Mouse (Mus musculus) liver, embryonic 11.5 days (tissue): ENCODE results near the gene Tmem107. TPM values are rescaled to one million over a fixed set of nuclear protein-coding genes. Genes with fewer than 3 reads are reported as not detected.
A peak's percentile ranks its signal among the peaks of the same experiment; 100 is the strongest.

Experiments used
- ATAC-seq: fragments of 200-750 bp; cut with Nextera tagmentation; replicated peaks from 2 replicates; pipeline ENCODE4 v1.8.0; 2017; ENCODE audit warnings: moderate number of reproducible peaks, mild to moderate bottlenecking, moderate TSS enrichment, moderate library complexity; ENCODE audit not compliant: low FRiP score
- DNase-seq: peaks from one replicate; pipeline ENCODE4 v3.0.0-alpha.2; 2017; ENCODE audit warnings: low spot score
- H3K27ac ChIP-seq: fragments of 300-500 bp; sonication (generic); 2 replicates; pipeline ENCODE4 v1.5.1; 2014; ENCODE audit warnings: mild to moderate bottlenecking, low read depth, low read length, control low read depth
- H3K27me3 ChIP-seq: fragments of 300-500 bp; sonication (generic); replicated peaks from 2 replicates; pipeline ENCODE4 v1.6.1; 2014; ENCODE audit warnings: low read length, mixed read lengths; ENCODE audit not compliant: control insufficient read depth, insufficient read depth
- H3K36me3 ChIP-seq: fragments of 300-500 bp; sonication (generic); 2 replicates; pipeline ENCODE4 v1.6.1; 2014; ENCODE audit warnings: mild to moderate bottlenecking, low read length, moderate library complexity, mixed read lengths; ENCODE audit not compliant: control insufficient read depth, insufficient read depth
- H3K4me1 ChIP-seq: fragments of 300-500 bp; sonication (generic); replicated peaks from 2 replicates; pipeline ENCODE4 v1.6.1; 2014; ENCODE audit warnings: low read length, mixed read lengths; ENCODE audit not compliant: control insufficient read depth, insufficient read depth
- H3K4me2 ChIP-seq: fragments of 300-500 bp; sonication (generic); 2 replicates; pipeline ENCODE4 v1.6.1; 2014; ENCODE audit warnings: mild to moderate bottlenecking, control low read depth, moderate library complexity
- H3K4me3 ChIP-seq: fragments of 300-500 bp; sonication (generic); 2 replicates; pipeline ENCODE4 v1.5.1; 2014; ENCODE audit warnings: low read depth, low read length, control low read depth
- H3K9ac ChIP-seq: fragments of 300-500 bp; sonication (generic); 2 replicates; pipeline ENCODE4 v1.6.1; 2014; ENCODE audit warnings: low read depth, low read length, control low read depth
- H3K9me3 ChIP-seq: fragments of 300-500 bp; sonication (generic); 2 replicates; pipeline ENCODE4 v1.6.1; 2016; ENCODE audit warnings: low read length, inconsistent platforms, mixed read lengths; ENCODE audit not compliant: control insufficient read depth
- WGBS: fragments of 180-500 bp; shearing (Covaris S2); extraction: QIAGEN DNeasy Blood & Tissue Kit; methylation state at CpG from one replicate; pipeline ENCODE4 v1.1.7; 2014; 5-methylcytosine and 5-hydroxymethylcytosine counted together
- polyA plus RNA-seq: library from polyadenylated mRNA; unstranded; fragments of >200 nt; fragmentation: Nextera tagmentation; extraction: Ambion mirVana; gene quantifications from 2 replicates; pipeline ENCODE4 v1.2.1, GENCODE M21; 2014

Gene Tmem107
- polyA plus RNA-seq, 1 experiment from 2014 or later = 43.5 TPM

DNA sequence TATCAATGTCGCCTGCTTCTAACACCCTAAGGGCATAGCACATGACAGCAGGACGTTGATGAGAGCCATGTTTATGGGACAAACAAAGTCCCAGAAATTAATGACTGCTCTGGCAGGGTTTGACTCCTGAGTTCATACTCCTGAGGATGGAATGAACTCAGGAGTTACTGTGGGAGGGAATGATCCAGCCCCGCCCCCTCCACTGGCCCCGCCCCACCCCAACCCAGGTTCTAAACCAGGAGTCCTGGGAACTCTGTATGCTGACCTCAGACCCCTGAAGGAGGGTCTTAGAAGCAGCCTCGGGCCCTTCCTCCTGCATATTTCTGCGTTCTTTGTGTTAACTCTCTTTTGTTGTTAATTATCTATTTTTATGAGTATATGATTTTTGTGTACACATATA lies 15.0 kb downstream of the Tmem107 start:
- H3K27me3 ChIP-seq = no peaks in the 10 kb centered on the region
- peaks cover 20% of the 10 kb centered on the region for H3K4me1 ChIP-seq
- H3K9me3 ChIP-seq = no peaks in the 10 kb centered on the region
- H3K9ac ChIP-seq = no peak overlapping the region
- peaks cover 8% of the 10 kb centered on the region; the same call in 1 of the 2 replicates for H3K36me3 ChIP-seq
- 65% methylated on average over 6 of the region's 6 CpGs for WGBS
- H3K4me2 ChIP-seq = no peak overlapping the region
- DNase-seq = no peak
- no peak overlapping the region for H3K4me3 ChIP-seq
- ATAC-seq = no peak
- no peak overlapping the region for H3K27ac ChIP-seq

DNA sequence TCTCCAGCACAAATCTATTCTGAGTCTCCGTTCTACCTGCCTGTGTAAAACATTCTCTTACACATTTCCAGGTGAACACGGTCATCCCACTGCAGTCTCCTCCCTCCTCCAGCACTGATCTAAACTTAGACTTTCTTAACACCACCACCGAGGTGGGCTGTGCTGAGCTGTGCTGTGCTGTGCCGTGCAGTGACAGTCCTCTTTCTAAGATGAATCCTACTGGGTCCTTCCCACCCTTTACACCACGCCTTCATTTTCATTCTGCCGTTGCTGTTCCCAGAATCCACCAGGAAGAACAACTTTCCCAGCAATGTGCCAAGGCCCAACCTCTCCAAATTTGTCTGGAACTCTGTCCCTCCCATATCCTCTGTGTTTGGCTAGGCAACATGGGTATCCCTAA lies 15.8 kb downstream of the Tmem107 start:
- Histone ChIP-seq H3K4me3 (no peak overlapping the region), H3K4me1 (peaks cover 20% of the 10 kb centered on the region), H3K9ac (no peak overlapping the region), H3K36me3 (peaks cover 10% of the 10 kb centered on the region), H3K27ac (no peak overlapping the region), H3K9me3 (no peaks in the 10 kb centered on the region), H3K4me2 (no peak overlapping the region), H3K27me3 (no peaks in the 10 kb centered on the region)
- no peak for ATAC-seq
- WGBS = 62% methylated on average over 6 of the region's 6 CpGs
- DNase-seq = no peak

- DNase-seq (no peak), ATAC-seq (no peak)
- Histone ChIP-seq H3K4me2 (no peak overlapping the region), H3K27ac (no peak overlapping the region), H3K4me1 (peaks cover 20% of the 10 kb centered on the region), H3K9me3 (no peaks in the 10 kb centered on the region), H3K36me3 (peaks cover 10% of the 10 kb centered on the region), H3K4me3 (no peak overlapping the region), H3K27me3 (no peaks in the 10 kb centered on the region), H3K9ac (no peak overlapping the region)
- WGBS = 44% methylated on average over 4 of the region's 4 CpGs
Observed at GRCm38 (mm10) chr11:69087082-69087481, 16.5 kb downstream of the Tmem107 start.

DNA sequence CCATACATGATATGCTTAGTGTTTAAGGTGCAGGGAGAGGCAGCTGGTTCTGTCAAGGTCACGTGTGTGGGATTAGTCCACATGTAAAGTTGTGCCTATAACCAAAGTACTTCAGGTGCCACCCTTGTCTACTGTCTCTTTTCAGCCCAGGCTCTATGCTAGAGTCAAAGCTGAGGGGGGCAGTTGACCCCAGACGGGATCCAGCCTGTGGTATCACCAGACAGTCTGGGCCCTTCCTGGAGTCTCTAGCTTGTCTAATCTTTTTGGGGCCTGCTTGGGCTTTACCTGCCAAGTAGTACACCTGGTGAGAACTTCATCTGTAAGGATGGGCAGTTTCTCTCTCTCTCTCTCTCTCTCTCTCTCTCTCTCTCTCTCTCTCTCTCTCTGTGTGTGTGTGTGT lies 17.0 kb downstream of the Tmem107 start:
- ATAC-seq (no peak), DNase-seq (no peak)
- H3K4me3 ChIP-seq = peak overlapping the region; percentile 91
- peak overlapping the region; percentile 84 for H3K4me2 ChIP-seq
- H3K4me1 ChIP-seq = peaks cover 20% of the 10 kb centered on the region
- peak overlapping the region; percentile 97 for H3K9ac ChIP-seq
- no peaks in the 10 kb centered on the region for H3K27me3 ChIP-seq
- no peaks in the 10 kb centered on the region for H3K9me3 ChIP-seq
- H3K27ac ChIP-seq = no peak overlapping the region
- WGBS = 57% methylated on average over 2 of the region's 2 CpGs
- H3K36me3 ChIP-seq = peaks cover 12% of the 10 kb centered on the region

DNA sequence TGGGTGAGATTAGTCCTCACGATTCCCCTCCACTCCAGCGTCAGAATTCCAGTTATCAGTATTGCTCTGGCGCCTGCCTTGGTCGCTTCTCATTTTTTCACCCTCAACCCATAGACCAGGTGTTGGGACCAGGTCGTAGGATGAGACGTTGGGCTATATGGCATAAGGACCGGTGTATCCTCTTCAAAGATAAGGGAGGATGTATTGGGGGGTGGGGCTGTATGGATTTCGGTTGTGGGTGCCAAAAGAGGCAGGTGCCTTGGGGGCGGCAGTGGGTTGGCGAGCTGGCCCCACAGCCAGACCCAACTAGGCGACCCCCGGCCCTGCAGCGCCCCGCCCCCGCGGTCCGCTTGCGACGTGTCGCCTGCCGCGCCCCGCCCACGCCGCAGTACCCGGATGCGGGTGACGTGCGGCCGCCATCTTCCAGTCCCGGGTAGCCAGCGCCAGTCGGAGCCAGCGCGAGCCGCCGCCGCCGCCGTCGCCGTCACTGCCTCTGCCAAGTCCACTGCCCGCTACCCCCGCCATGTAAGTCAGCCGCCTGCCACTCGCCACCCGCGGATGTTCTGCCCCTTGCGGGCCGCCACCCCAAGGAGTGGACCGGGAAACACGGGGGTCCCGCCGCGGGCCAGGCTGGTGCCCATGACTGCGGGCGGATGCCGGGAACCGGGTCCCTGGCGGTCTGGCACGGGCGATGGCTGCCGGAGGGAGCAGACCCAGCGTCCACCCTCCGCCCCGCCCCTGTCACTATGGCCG lies 17.7 kb downstream of the Tmem107 start, which contains the start of gene Vamp2:
Gene Vamp2, plus strand, starts transcription at position 388 of the 753 bp plus-strand sequence.
- under 1% methylated on average over 58 of the region's 67 CpGs for WGBS
- ATAC-seq (peak; percentile 76), DNase-seq (peak; percentile 90)
- peak within 1 kb of the TSS; percentile 89 for H3K27ac ChIP-seq
- peak within 1 kb of the TSS; percentile 91 for H3K4me3 ChIP-seq
- H3K36me3 ChIP-seq = peaks cover 14% of the 10 kb centered on the region
- H3K9me3 ChIP-seq = no peaks in the 10 kb centered on the region
- no peaks in the 10 kb centered on the region for H3K27me3 ChIP-seq
- H3K9ac ChIP-seq = peak within 1 kb of the TSS; percentile 97
- peaks cover 20% of the 10 kb centered on the region for H3K4me1 ChIP-seq
- H3K4me2 ChIP-seq = peak within 1 kb of the TSS; percentile 84

DNA sequence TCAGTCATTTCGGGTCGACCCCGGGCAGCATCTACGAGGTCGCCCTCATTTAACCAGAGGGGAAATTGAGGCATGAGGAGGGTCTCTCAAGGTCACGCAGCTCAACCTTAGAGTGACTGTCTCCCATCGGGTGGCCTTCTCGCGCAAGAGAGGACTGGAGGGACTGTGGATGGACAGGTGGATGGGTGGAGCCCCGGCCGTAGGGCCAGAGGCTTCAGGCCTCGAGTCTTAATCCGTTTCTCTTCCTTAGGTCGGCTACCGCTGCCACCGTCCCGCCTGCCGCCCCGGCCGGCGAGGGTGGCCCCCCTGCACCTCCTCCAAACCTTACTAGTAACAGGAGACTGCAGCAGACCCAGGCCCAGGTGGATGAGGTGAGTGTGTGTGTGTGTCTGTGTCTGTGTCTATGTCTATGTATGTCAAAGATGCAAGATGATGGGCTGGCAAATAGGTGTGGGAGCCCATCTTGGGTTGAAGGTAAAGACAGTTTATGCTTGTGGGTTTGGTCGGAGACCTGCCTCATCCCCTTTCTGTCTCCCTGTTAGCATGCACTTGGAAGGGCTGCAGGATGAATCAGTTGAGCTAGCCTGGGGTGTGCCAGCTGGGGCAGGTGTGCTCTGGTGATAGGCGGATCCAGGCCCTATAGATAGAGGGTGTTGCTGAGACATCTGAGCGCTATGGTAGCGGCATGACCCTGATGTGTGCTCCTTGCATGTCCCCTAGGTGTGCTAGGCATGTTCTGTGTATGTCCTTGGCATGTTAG lies 18.4 kb downstream of the Tmem107 start:
- H3K4me2 ChIP-seq = peak overlapping the region; percentile 84
- H3K4me3 ChIP-seq = peak overlapping the region; percentile 91
- H3K27me3 ChIP-seq = no peaks in the 10 kb centered on the region
- H3K9ac ChIP-seq = peak overlapping the region; percentile 97
- H3K4me1 ChIP-seq = peaks cover 20% of the 10 kb centered on the region
- 7% methylated on average over 25 of the region's 25 CpGs for WGBS
- ATAC-seq (peak; percentile 74), DNase-seq (peak; percentile 52)
- H3K27ac ChIP-seq = peak overlapping the region; percentile 89
- peaks cover 14% of the 10 kb centered on the region for H3K36me3 ChIP-seq
- H3K9me3 ChIP-seq = no peaks in the 10 kb centered on the region

- DNase-seq (no peak), ATAC-seq (no peak)
- 86% methylated on average over 12 of the region's 12 CpGs for WGBS
- Histone ChIP-seq H3K9me3 (no peaks in the 10 kb centered on the region), H3K27me3 (no peaks in the 10 kb centered on the region), H3K36me3 (peaks cover 14% of the 10 kb centered on the region), H3K27ac (0 out of 2 replicates have a peak overlapping the region, but pooled peaks have one; percentile 28), H3K4me3 (peak overlapping the region; percentile 91), H3K4me1 (peaks cover 20% of the 10 kb centered on the region), H3K9ac (peak overlapping the region; percentile 97), H3K4me2 (peak overlapping the region; percentile 84)
Observed at GRCm38 (mm10) chr11:69089616-69090290, 19.1 kb downstream of the Tmem107 start.

DNA sequence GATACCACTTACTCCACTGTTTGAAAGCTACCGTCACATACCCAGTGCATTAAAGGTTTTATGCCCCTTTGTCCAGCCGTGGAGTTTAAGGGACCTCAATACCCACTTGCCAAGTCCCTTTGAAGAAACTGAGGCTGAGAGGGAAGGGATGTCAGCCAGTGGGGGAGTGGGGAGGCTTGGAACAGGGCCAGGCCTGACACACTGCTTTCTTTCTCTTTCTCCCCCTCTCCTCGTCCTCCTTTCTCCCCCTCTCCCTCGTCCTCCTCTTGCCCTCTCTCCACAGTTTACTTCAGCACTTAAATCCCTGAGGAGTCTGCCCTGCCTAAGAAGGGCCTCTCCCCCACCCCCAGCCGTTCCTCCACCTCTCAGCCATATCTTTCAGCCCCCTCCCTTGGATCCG lies 19.8 kb downstream of the Tmem107 start:
- Histone ChIP-seq H3K27ac (no peak overlapping the region), H3K4me2 (no peak overlapping the region), H3K4me1 (peaks cover 20% of the 10 kb centered on the region), H3K4me3 (peak overlapping the region; percentile 91; the same call in 1 of the 2 replicates), H3K9me3 (no peaks in the 10 kb centered on the region), H3K36me3 (peaks cover 14% of the 10 kb centered on the region), H3K9ac (no peak overlapping the region), H3K27me3 (no peaks in the 10 kb centered on the region)
- DNase-seq (no peak), ATAC-seq (no peak)
- 78% methylated on average over 6 of the region's 6 CpGs for WGBS
